Mouse (Mus musculus): ENCODE data around the gene Sptssb. TPM values are rescaled to one million over a fixed set of nuclear protein-coding genes. Genes with fewer than 3 reads are reported as not detected.

Gene Sptssb
- polyA plus RNA-seq, 1 experiment from 2014 or later: 0.99 TPM

DNA sequence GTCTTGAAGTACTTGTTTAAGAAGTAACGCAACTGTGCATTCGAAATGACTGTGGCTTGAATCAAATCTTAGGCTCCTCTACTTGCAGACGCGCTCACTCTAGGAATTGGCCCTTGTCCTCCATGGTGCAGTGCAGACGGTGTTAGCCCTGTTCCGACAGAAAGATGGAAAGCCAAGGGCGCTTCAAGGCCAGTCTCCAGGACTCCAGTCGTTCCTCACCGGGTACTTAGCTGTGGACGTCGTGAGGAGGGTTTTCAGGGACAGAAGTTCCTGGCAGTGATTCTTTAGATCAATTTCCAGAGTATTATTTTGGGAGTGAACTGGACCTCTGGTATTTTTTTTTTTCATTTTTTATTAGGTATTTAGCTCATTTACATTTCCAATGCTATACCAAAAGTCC is 35.8 kb upstream of the Sptssb start:
- no peak for ATAC-seq (ENCODE audit: low FRiP score, low TSS enrichment)
- H3K4me1 ChIP-seq (ENCODE audit: control insufficient read depth, insufficient read depth, low read length): no peaks in the 10 kb centered on the region
- no peak overlapping the region for H3K27ac ChIP-seq (ENCODE audit: low read depth, low read length)
- H3K9me3 ChIP-seq (ENCODE audit: control insufficient read depth, low read length): no peaks in the 10 kb centered on the region
- no peak overlapping the region for H3K4me2 ChIP-seq (replicated peaks; ENCODE audit: low read depth, low read length)
- no peak overlapping the region for H3K9ac ChIP-seq (ENCODE audit: low read depth, low read length)
- no peak overlapping the region for H3K4me3 ChIP-seq (ENCODE audit: low read length)
- no peaks in the 10 kb centered on the region for H3K36me3 ChIP-seq (ENCODE audit: control insufficient read depth, insufficient read depth, low read length)
- no peaks in the 10 kb centered on the region for H3K27me3 ChIP-seq (ENCODE audit: control insufficient read depth, insufficient read depth, low read length)
- WGBS: 77% methylated on average over 11 of the region's 11 CpGs

DNA sequence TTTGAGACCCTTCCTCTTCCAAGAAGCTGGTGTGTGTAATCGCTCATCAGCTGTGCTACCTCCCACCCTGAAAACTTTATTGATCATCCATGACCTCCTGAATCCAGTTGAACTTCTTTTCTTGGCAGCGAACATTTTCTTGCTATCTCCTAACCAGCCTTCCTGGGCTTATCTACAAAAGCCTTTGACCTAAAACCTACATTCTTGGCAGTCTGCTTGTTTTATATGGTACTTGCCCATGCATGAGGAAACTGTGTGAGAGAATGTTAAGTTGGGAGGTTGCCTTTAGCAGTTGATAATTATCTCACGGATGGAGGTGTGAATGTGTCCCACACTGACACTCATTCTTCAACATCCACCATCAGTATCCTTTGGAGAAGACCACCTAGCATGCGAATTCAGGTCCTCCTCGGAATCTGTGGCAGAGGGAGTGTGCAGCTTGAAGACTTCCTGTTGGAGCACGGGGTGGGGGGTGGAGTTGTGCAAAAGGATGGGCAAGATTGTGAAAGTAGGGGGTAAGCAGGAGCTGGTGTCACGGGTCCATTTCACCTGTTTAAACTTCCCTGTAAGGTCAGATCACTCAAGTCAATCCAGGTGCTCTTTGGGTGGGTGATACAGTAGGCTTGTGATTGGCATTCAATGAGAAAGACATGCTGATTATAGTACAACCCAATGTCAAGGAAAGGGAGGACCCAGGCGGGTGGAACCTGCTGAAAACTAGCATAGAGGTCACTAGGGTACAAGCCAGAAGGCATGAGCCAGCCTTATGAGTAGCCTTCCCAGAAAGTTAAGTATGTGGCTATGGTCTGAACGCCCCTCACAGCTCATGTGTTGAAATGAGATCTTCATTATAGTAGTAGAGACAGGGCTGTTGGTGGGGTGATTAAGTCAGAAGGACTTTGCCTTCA is 32.7 kb upstream of the Sptssb start:
- no peak overlapping the region for H3K9ac ChIP-seq (ENCODE audit: low read depth, low read length)
- H3K9me3 ChIP-seq (ENCODE audit: control insufficient read depth, low read length): no peaks in the 10 kb centered on the region
- H3K27ac ChIP-seq (ENCODE audit: low read depth, low read length): no peak overlapping the region
- H3K4me1 ChIP-seq (ENCODE audit: control insufficient read depth, insufficient read depth, low read length): no peaks in the 10 kb centered on the region
- no peak overlapping the region for H3K4me3 ChIP-seq (ENCODE audit: low read length)
- no peaks in the 10 kb centered on the region for H3K27me3 ChIP-seq (ENCODE audit: control insufficient read depth, insufficient read depth, low read length)
- no peak overlapping the region for H3K4me2 ChIP-seq (replicated peaks; ENCODE audit: low read depth, low read length)
- H3K36me3 ChIP-seq (ENCODE audit: control insufficient read depth, insufficient read depth, low read length): no peaks in the 10 kb centered on the region
- ATAC-seq (ENCODE audit: low FRiP score, low TSS enrichment): no peak
- 85% methylated on average over 9 of the region's 9 CpGs for WGBS

DNA sequence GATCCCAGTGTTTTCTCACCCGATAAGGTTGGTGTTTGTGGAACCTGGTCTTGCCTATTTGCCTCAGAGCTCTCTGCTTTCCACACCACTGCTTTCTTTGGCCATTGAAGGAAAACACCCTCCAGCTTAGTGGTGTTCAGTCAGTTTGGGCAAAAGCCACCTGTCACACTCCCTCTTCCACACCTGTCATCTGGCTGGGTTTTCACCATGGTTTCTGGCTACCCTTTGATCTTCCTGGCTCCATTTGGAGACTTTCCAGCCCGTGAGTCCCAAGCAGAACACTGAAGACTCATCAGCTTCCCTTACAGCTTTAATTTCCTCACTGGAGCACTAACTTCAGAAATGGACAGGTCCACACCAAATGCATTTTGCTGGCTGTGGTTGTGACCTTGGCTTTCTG is 26.1 kb upstream of the Sptssb start:
- H3K4me2 ChIP-seq (replicated peaks; ENCODE audit: low read depth, low read length): no peak overlapping the region
- no peak overlapping the region for H3K27ac ChIP-seq (ENCODE audit: low read depth, low read length)
- WGBS: 42% methylated on average over 2 of the region's 2 CpGs
- ATAC-seq (ENCODE audit: low FRiP score, low TSS enrichment): no peak
- no peak overlapping the region for H3K9ac ChIP-seq (ENCODE audit: low read depth, low read length)
- no peaks in the 10 kb centered on the region for H3K27me3 ChIP-seq (ENCODE audit: control insufficient read depth, insufficient read depth, low read length)
- no peaks in the 10 kb centered on the region for H3K36me3 ChIP-seq (ENCODE audit: control insufficient read depth, insufficient read depth, low read length)
- H3K9me3 ChIP-seq (ENCODE audit: control insufficient read depth, low read length): no peaks in the 10 kb centered on the region
- no peaks in the 10 kb centered on the region for H3K4me1 ChIP-seq (ENCODE audit: control insufficient read depth, insufficient read depth, low read length)
- H3K4me3 ChIP-seq (ENCODE audit: low read length): no peak overlapping the region

DNA sequence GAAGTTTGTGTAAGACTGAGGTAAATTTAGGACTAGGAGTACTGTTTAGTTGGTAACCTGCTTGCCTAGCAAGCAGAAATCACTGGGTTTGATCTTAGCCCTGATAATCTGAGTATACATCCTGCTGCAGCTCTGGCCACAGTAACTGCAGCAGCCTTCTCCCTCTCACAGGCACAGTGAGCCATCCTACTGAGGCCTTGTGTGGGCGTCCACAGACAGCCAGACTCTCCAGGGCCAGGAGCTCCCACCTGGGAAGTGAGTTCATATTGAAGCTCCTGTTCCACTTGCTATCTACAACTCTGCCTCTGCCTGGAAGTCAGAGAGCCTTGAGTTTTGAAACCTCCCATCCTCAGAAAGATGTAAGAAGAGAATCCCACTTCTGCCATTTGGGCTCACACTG is 24.0 kb upstream of the Sptssb start:
- Histone ChIP-seq H3K9me3 (ENCODE audit: control insufficient read depth, low read length) (no peaks in the 10 kb centered on the region), H3K27ac (ENCODE audit: low read depth, low read length) (no peak overlapping the region), H3K4me3 (ENCODE audit: low read length) (no peak overlapping the region), H3K36me3 (ENCODE audit: control insufficient read depth, insufficient read depth, low read length) (no peaks in the 10 kb centered on the region), H3K4me1 (ENCODE audit: control insufficient read depth, insufficient read depth, low read length) (no peaks in the 10 kb centered on the region), H3K4me2 (replicated peaks; ENCODE audit: low read depth, low read length) (no peak overlapping the region), H3K9ac (ENCODE audit: low read depth, low read length) (no peak overlapping the region), H3K27me3 (ENCODE audit: control insufficient read depth, insufficient read depth, low read length) (no peaks in the 10 kb centered on the region)
- 59% methylated on average over 1 of the region's 1 CpGs for WGBS
- ATAC-seq (ENCODE audit: low FRiP score, low TSS enrichment): no peak

DNA sequence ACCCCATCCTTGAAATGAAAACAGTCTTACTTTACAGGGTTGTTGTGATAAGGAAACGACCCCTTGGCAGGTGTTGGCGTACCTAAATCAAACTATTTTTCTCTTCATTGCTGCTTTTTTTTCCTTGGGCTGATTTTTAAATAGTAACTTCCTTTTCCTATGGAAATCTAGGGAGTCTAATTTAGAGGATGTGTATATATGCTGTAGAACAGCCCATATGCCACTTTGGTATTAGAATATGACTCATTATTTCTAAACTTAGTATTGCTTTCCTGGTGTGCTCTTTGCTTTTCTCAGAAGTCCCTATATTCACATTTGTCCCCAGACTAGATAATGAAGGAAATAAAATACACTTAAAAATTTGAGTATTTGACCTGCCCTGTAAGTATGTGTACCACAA is 17.8 kb upstream of the Sptssb start:
- Histone ChIP-seq H3K4me2 (replicated peaks; ENCODE audit: low read depth, low read length) (no peak overlapping the region), H3K4me3 (ENCODE audit: low read length) (no peak overlapping the region), H3K36me3 (ENCODE audit: control insufficient read depth, insufficient read depth, low read length) (no peaks in the 10 kb centered on the region), H3K4me1 (ENCODE audit: control insufficient read depth, insufficient read depth, low read length) (no peaks in the 10 kb centered on the region), H3K9ac (ENCODE audit: low read depth, low read length) (no peak overlapping the region), H3K27ac (ENCODE audit: low read depth, low read length) (no peak overlapping the region), H3K27me3 (ENCODE audit: control insufficient read depth, insufficient read depth, low read length) (no peaks in the 10 kb centered on the region), H3K9me3 (ENCODE audit: control insufficient read depth, low read length) (no peaks in the 10 kb centered on the region)
- WGBS: 52% methylated on average over 2 of the region's 2 CpGs
- no peak for ATAC-seq (ENCODE audit: low FRiP score, low TSS enrichment)

GRCm38 (mm10) chr3:69874721-69875120 is 15.0 kb upstream of the Sptssb start:
- no peaks in the 10 kb centered on the region for H3K36me3 ChIP-seq (ENCODE audit: control insufficient read depth, insufficient read depth, low read length)
- WGBS: 86% methylated on average over 3 of the region's 3 CpGs
- no peaks in the 10 kb centered on the region for H3K9me3 ChIP-seq (ENCODE audit: control insufficient read depth, low read length)

GRCm38 (mm10) chr3:69872661-69873327 is 13.1 kb upstream of the Sptssb start:
- Histone ChIP-seq H3K4me1 (ENCODE audit: control insufficient read depth, insufficient read depth, low read length) (no peaks in the 10 kb centered on the region), H3K4me3 (ENCODE audit: low read length) (no peak overlapping the region), H3K9me3 (ENCODE audit: control insufficient read depth, low read length) (no peaks in the 10 kb centered on the region), H3K27me3 (ENCODE audit: control insufficient read depth, insufficient read depth, low read length) (no peaks in the 10 kb centered on the region), H3K9ac (ENCODE audit: low read depth, low read length) (no peak overlapping the region), H3K4me2 (replicated peaks; ENCODE audit: low read depth, low read length) (no peak overlapping the region), H3K27ac (ENCODE audit: low read depth, low read length) (no peak overlapping the region), H3K36me3 (ENCODE audit: control insufficient read depth, insufficient read depth, low read length) (no peaks in the 10 kb centered on the region)
- no peak for ATAC-seq (ENCODE audit: low FRiP score, low TSS enrichment)
- WGBS: 74% methylated on average over 6 of the region's 6 CpGs

More at GRCm38 (mm10) chr3:69874721-69875120, 15.0 kb upstream of the Sptssb start:
- Histone ChIP-seq H3K4me2 (replicated peaks; ENCODE audit: low read depth, low read length) (no peak overlapping the region), H3K27me3 (ENCODE audit: control insufficient read depth, insufficient read depth, low read length) (no peaks in the 10 kb centered on the region), H3K4me1 (ENCODE audit: control insufficient read depth, insufficient read depth, low read length) (no peaks in the 10 kb centered on the region), H3K9ac (ENCODE audit: low read depth, low read length) (no peak overlapping the region), H3K4me3 (ENCODE audit: low read length) (no peak overlapping the region), H3K27ac (ENCODE audit: low read depth, low read length) (no peak overlapping the region)
- no peak for ATAC-seq (ENCODE audit: low FRiP score, low TSS enrichment)

DNA sequence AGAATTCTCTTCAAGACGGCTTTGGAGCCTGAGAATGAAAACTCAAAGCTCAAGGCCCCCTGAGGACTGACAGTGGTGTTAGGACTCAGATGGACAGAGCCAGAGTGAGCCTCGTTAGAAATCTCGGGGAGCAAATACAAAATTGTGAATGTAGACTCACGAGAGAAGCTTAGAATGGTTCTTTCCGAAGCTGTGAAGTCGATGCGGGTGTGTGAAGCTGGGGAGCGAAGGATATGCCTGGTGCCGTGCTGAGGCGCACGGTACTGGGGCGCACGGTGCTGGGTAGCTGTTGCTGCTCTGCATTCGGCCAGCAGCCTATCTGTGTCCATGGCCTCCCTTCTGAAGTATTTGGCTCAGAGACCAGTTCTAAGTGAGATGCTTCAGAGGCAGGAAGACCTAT is 11.4 kb upstream of the Sptssb start:
- H3K9ac ChIP-seq (ENCODE audit: low read depth, low read length): no peak overlapping the region
- no peaks in the 10 kb centered on the region for H3K9me3 ChIP-seq (ENCODE audit: control insufficient read depth, low read length)
- no peaks in the 10 kb centered on the region for H3K27me3 ChIP-seq (ENCODE audit: control insufficient read depth, insufficient read depth, low read length)
- H3K36me3 ChIP-seq (ENCODE audit: control insufficient read depth, insufficient read depth, low read length): no peaks in the 10 kb centered on the region
- no peaks in the 10 kb centered on the region for H3K4me1 ChIP-seq (ENCODE audit: control insufficient read depth, insufficient read depth, low read length)
- WGBS: 88% methylated on average over 14 of the region's 14 CpGs
- no peak overlapping the region for H3K27ac ChIP-seq (ENCODE audit: low read depth, low read length)
- H3K4me2 ChIP-seq (replicated peaks; ENCODE audit: low read depth, low read length): no peak overlapping the region
- H3K4me3 ChIP-seq (ENCODE audit: low read length): no peak overlapping the region
- ATAC-seq (ENCODE audit: low FRiP score, low TSS enrichment): no peak

DNA sequence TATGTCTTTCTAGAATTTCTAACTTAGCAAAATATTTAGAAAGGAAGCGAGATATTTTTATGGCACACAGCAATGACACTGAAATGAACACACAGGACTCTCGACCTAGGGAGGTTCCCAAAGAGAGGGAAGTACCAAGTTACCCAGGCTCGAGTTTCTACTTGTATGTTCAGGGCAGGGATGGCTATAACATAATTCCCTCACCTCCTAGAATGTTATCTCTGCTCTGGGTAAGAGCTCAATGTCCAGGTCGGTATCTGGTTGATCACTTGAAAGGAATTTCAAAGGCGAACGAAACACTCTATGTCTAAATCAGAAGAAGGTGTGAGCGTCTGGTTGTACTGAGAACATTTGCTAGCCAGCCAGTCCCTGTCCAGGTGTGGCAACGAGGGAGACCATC is 10.0 kb upstream of the Sptssb start:
- WGBS: 65% methylated on average over 8 of the region's 8 CpGs
- H3K9ac ChIP-seq (ENCODE audit: low read depth, low read length): no peak overlapping the region
- ATAC-seq (ENCODE audit: low FRiP score, low TSS enrichment): no peak
- H3K4me1 ChIP-seq (ENCODE audit: control insufficient read depth, insufficient read depth, low read length): no peaks in the 10 kb centered on the region
- H3K9me3 ChIP-seq (ENCODE audit: control insufficient read depth, low read length): no peaks in the 10 kb centered on the region
- H3K27ac ChIP-seq (ENCODE audit: low read depth, low read length): no peak overlapping the region
- H3K4me2 ChIP-seq (replicated peaks; ENCODE audit: low read depth, low read length): no peak overlapping the region
- no peak overlapping the region for H3K4me3 ChIP-seq (ENCODE audit: low read length)
- H3K27me3 ChIP-seq (ENCODE audit: control insufficient read depth, insufficient read depth, low read length): no peaks in the 10 kb centered on the region
- H3K36me3 ChIP-seq (ENCODE audit: control insufficient read depth, insufficient read depth, low read length): no peaks in the 10 kb centered on the region

Measured in kidney, embryonic 14.5 days (tissue).